Mouse (Mus musculus) embryonic facial prominence, embryonic 12.5 days (tissue): Measurements from ENCODE around the gene 1700019A02Rik. TPM values are rescaled to one million over a fixed set of nuclear protein-coding genes. Genes with fewer than 3 reads are reported as not detected.

Source experiments
- ATAC-seq: fragments of 200-750 bp; cut with Nextera tagmentation; 2 replicates; pipeline ENCODE4 v1.8.0; 2017; ENCODE audit not compliant: insufficient number of reproducible peaks, insufficient read depth, low FRiP score, low TSS enrichment
- H3K27ac ChIP-seq: fragments of 300-500 bp; sonication (generic); 2 replicates; pipeline ENCODE4 v1.5.1; 2016; ENCODE audit warnings: mild to moderate bottlenecking
- H3K27me3 ChIP-seq: fragments of 300-500 bp; sonication (generic); 2 replicates; pipeline ENCODE4 v1.6.1; 2016; ENCODE audit warnings: mild to moderate bottlenecking, moderate library complexity
- H3K36me3 ChIP-seq: fragments of 300-500 bp; sonication (generic); 2 replicates; pipeline ENCODE4 v1.6.1; 2016; ENCODE audit warnings: mild to moderate bottlenecking
- H3K4me1 ChIP-seq: fragments of 300-500 bp; sonication (generic); 2 replicates; pipeline ENCODE4 v1.6.1; 2016
- H3K4me2 ChIP-seq: fragments of 300-500 bp; sonication (generic); replicated peaks from 2 replicates; pipeline ENCODE4 v1.6.1; 2016; ENCODE audit warnings: mild to moderate bottlenecking, moderate library complexity
- H3K4me3 ChIP-seq: fragments of 300-500 bp; sonication (generic); 2 replicates; pipeline ENCODE4 v1.5.1; 2016; ENCODE audit warnings: mild to moderate bottlenecking
- H3K9ac ChIP-seq: fragments of 300-500 bp; sonication (generic); 2 replicates; pipeline ENCODE4 v1.6.1; 2016; ENCODE audit warnings: mild to moderate bottlenecking, moderate library complexity
- H3K9me3 ChIP-seq: fragments of 300-500 bp; sonication (generic); 2 replicates; pipeline ENCODE4 v1.6.1; 2016; ENCODE audit warnings: mild to moderate bottlenecking, moderate library complexity
- WGBS: fragments of 180-500 bp; shearing (Covaris S2); methylation state at CpG from one replicate; pipeline ENCODE4 v1.1.7; 2016; 5-methylcytosine and 5-hydroxymethylcytosine counted together
- polyA plus RNA-seq: library from polyadenylated mRNA; unstranded; fragments of >200 nt; fragmentation: Nextera tagmentation; extraction: Ambion mirVana; gene quantifications from 2 replicates; pipeline ENCODE4 v1.2.1, GENCODE M21; 2016

The 1700019A02Rik gene
- polyA plus RNA-seq, 1 experiment from 2014 or later, result not detected

- no peaks in the 10 kb centered on the region for H3K27me3 ChIP-seq
- no peaks in the 10 kb centered on the region for H3K36me3 ChIP-seq
- no peaks in the 10 kb centered on the region for H3K4me1 ChIP-seq
- ATAC-seq, result no peak
- no peak overlapping the region for H3K4me2 ChIP-seq
- no peak overlapping the region for H3K9ac ChIP-seq
- H3K9me3 ChIP-seq, result no peaks in the 10 kb centered on the region
- 32% methylated on average over 2 of the region's 2 CpGs for WGBS
- no peak overlapping the region for H3K27ac ChIP-seq
- H3K4me3 ChIP-seq, result no peak overlapping the region
These were observed 64.4 kb downstream of the 1700019A02Rik start for GRCm38 (mm10) chr1:53123066-53123465.

GRCm38 (mm10) chr1:53110561-53110960 lies 76.9 kb downstream of the 1700019A02Rik start:
- 82% methylated on average over 1 of the region's 1 CpGs for WGBS

More at GRCm38 (mm10) chr1:53110561-53110960, 76.9 kb downstream of the 1700019A02Rik start:
- H3K36me3 ChIP-seq, result no peaks in the 10 kb centered on the region
- no peaks in the 10 kb centered on the region for H3K4me1 ChIP-seq
- H3K4me3 ChIP-seq, result no peak overlapping the region
- H3K27ac ChIP-seq, result no peak overlapping the region
- ATAC-seq, result no peak
- H3K27me3 ChIP-seq, result no peaks in the 10 kb centered on the region
- no peak overlapping the region for H3K4me2 ChIP-seq
- H3K9me3 ChIP-seq, result no peaks in the 10 kb centered on the region
- no peak overlapping the region for H3K9ac ChIP-seq

Other genes starting within 250 kb of the 1700019A02Rik start
- 4.7 and 6.0 TPM in 2 replicates for gene 1700019D03Rik, start 167.5 kb downstream of the 1700019A02Rik start, polyA plus RNA-seq
- 3.8 and 3.9 TPM in 2 replicates for gene Mstn, start 126.0 kb downstream of the 1700019A02Rik start, polyA plus RNA-seq
- 24.2 and 25.3 TPM in 2 replicates for gene Pms1, start 109.4 kb upstream of the 1700019A02Rik start, polyA plus RNA-seq
- 46.2 and 47.0 TPM in 2 replicates for gene Ormdl1, start 109.5 kb upstream of the 1700019A02Rik start, polyA plus RNA-seq
- not detected in 2 replicates for gene Gm28778, start 109.5 kb upstream of the 1700019A02Rik start, polyA plus RNA-seq
- gene Osgepl1, start 126.0 kb upstream of the 1700019A02Rik start, polyA plus RNA-seq, result 20.8 and 23.0 TPM in 2 replicates
- gene Asdurf, start 165.0 kb upstream of the 1700019A02Rik start, polyA plus RNA-seq, result not detected in 2 replicates
- 0.63 and 1.2 TPM in 2 replicates for gene Gm28551, start 165.0 kb upstream of the 1700019A02Rik start, polyA plus RNA-seq
- gene Asnsd1, start 165.1 kb upstream of the 1700019A02Rik start, polyA plus RNA-seq, result 83.5 and 91.9 TPM in 2 replicates